Mouse (Mus musculus) embryonic fibroblast, embryonic 13.5 days (primary cell): ENCODE results near the gene Rlim.

Experiments
- CTCF ChIP-seq: IDR thresholded peaks from 2 replicates; pipeline ENCODE4 v1.5.1; 2011; ENCODE audit warnings: mild to moderate bottlenecking, control low read depth, low read length, moderate library complexity, borderline replicate concordance; ENCODE audit not compliant: insufficient read depth
- POLR2A ChIP-seq: IDR thresholded peaks from 2 replicates; pipeline ENCODE4 v1.6.1; 2011; ENCODE audit warnings: low read depth, mild to moderate bottlenecking, control low read depth, low read length, moderate library complexity

DNA sequence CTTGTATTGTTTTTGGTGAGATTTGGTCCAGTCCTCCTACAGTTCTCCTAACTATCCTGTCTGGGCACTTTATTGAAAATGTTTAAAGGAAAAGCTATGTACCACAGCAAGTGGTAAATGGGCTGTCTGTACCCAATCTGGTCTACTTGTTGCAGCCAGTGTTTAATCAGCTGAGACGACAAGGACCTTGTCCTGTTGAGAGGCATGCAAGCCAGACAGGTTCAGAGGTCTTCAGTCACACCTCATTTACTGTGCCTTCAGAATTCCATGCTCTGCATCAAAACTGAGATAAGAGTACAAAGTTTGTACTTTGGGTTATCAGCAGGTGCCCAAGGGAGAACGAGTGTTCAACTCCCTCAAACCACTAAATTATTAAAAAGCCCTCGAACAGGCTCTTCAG is 13.7 kb upstream of the Rlim start:
- TF ChIP-seq CTCF (no peak), POLR2A (no peak)
